Comparison of ENCODE assay signal across 14 mouse cellular contexts in genomic region chr5:149209328-149209727, GRCm38 (mm10). TPM values are rescaled to one million over a fixed set of nuclear protein-coding genes. Genes with fewer than 3 reads are reported as not detected.
A peak's percentile ranks its signal among the peaks of the same experiment; 100 is the strongest.
DNase-seq lines count a peak whose midpoint lies in the region; ATAC-seq lines count a peak whose summit lies in the region.
"Had no signal": no experiment of that assay in that cellular context is flagged by ENCODE, and none has a peak within 500 bp of the region (broad histone marks: within the 10 kb centered on the region; RNA-seq: fewer than 3 reads in every experiment).

No protein-coding gene starts in this region.

- no peak overlapping the region for H3K9ac ChIP-seq in hindbrain, embryonic 13.5 days
- no peak overlapping the region for H3K9ac ChIP-seq in midbrain, embryonic 14.5 days (replicated peaks; ENCODE audit: low read length)
- H3K9ac ChIP-seq: limb, embryonic 12.5 days; stomach, embryonic 15.5 days had no signal

- peaks cover 12% of the 10 kb centered on the region for H3K4me1 ChIP-seq in hindbrain, embryonic 13.5 days (replicated peaks)
- 0 out of 2 replicates have a peak, but pooled peaks cover 9% of the 10 kb centered on the region for H3K4me1 ChIP-seq in midbrain, embryonic 14.5 days (ENCODE audit: control insufficient read depth, insufficient read depth, low read length)
- H3K4me1 ChIP-seq: limb, embryonic 12.5 days; stomach, embryonic 15.5 days had no signal

- intact Hi-C loops in heart, postnatal 14 days (cut with DNase I): no loop called here

- WGBS in hindbrain, embryonic 13.5 days: 11% methylated on average over 8 of the region's 8 CpGs
- WGBS in midbrain, embryonic 14.5 days: 15% methylated on average over 8 of the region's 8 CpGs

- no peak overlapping the region for H3K4me2 ChIP-seq in hindbrain, embryonic 13.5 days
- no peak overlapping the region for H3K4me2 ChIP-seq in midbrain, embryonic 14.5 days (ENCODE audit: low read length)
- H3K4me2 ChIP-seq: limb, embryonic 12.5 days; stomach, embryonic 15.5 days had no signal

- peaks cover 65% of the 10 kb centered on the region for H3K36me3 ChIP-seq in hindbrain, embryonic 13.5 days
- H3K36me3 ChIP-seq in midbrain, embryonic 14.5 days (ENCODE audit: control insufficient read depth, insufficient read depth, low read length): peaks cover 55% of the 10 kb centered on the region

- peak; percentile 69; the same call in 1 of the 2 replicates for ATAC-seq in hindbrain, embryonic 13.5 days (ENCODE audit: low FRiP score)
- peak; percentile 94 for ATAC-seq in midbrain, embryonic 14.5 days (ENCODE audit: low FRiP score, low TSS enrichment)
- no peak for ATAC-seq in monocyte, adult 5-6 weeks (replicated peaks; ENCODE audit: insufficient number of reproducible peaks, low FRiP score, low TSS enrichment, poor library complexity, severe bottlenecking)

- no peaks in the 10 kb centered on the region for H3K27me3 ChIP-seq in hindbrain, embryonic 13.5 days
- no peaks in the 10 kb centered on the region for H3K27me3 ChIP-seq in midbrain, embryonic 14.5 days (ENCODE audit: control insufficient read depth, insufficient read depth, low read length)
- H3K27me3 ChIP-seq: limb, embryonic 12.5 days; stomach, embryonic 15.5 days had no signal

- H3K27ac ChIP-seq in hindbrain, embryonic 13.5 days: no peak overlapping the region
- H3K27ac ChIP-seq in midbrain, embryonic 14.5 days (replicated peaks; ENCODE audit: low read depth, low read length): peak overlapping the region; percentile 38; the same call in 1 of the 2 replicates
- H3K27ac ChIP-seq: limb, embryonic 12.5 days; stomach, embryonic 15.5 days had no signal

- DNase-seq in heart, adult 18-20 months: peak; percentile 18 to 38
- DNase-seq in heart, postnatal 14 days: no peak
- DNase-seq in embryo, embryonic 10 days (ENCODE audit: low spot score): peak; percentile 83
- DNase-seq in midbrain, embryonic 14.5 days: peak; percentile 87
- DNase-seq in frontal cortex, postnatal 36 days (ENCODE audit: low spot score in 2 of 2): no peak
- DNase-seq in left cerebral cortex, adult 8-10 months (ENCODE audit: low spot score in 2 of 2): no peak
- DNase-seq: adrenal gland, postnatal 36 days; cerebellum, postnatal 10 days; gastrocnemius, postnatal 36 days; right cerebral cortex, postnatal 25 days had no signal

- no peak overlapping the region for H3K4me3 ChIP-seq in hindbrain, embryonic 13.5 days
- H3K4me3 ChIP-seq in midbrain, embryonic 14.5 days (replicated peaks; ENCODE audit: low read depth, low read length): no peak overlapping the region
- H3K4me3 ChIP-seq: limb, embryonic 12.5 days; stomach, embryonic 15.5 days had no signal

- H3K9me3 ChIP-seq in hindbrain, embryonic 13.5 days: no peaks in the 10 kb centered on the region
- no peaks in the 10 kb centered on the region for H3K9me3 ChIP-seq in midbrain, embryonic 14.5 days (ENCODE audit: control insufficient read depth, low read length)
- H3K9me3 ChIP-seq: limb, embryonic 12.5 days; stomach, embryonic 15.5 days had no signal

RNA-seq across cellular contexts. Expression of gene Hmgb1, which starts 25.0 kb away (rescaled TPM):
- 100 to 1,000 TPM in 1 of 2 experiments, 10 to 100 TPM in 1; 79.8 to 103 TPM for total RNA-seq in heart, adult 18-20 months (2021)
- total RNA-seq in heart, postnatal 14 days (2021): 100 to 1,000 TPM; 119 to 130 TPM
- 984 and 1,014 TPM in 2 replicates for polyA plus RNA-seq in hindbrain, embryonic 13.5 days (2015; fragmentation: Nextera tagmentation; extraction: Ambion mirVana)
- polyA plus RNA-seq in midbrain, embryonic 14.5 days (2014; fragmentation: Nextera tagmentation; extraction: Ambion mirVana): 869 and 947 TPM in 2 replicates
- total RNA-seq in monocyte, adult 5-6 weeks (2017): 536 to 650 TPM (median 623 TPM) in 3 replicates
- total RNA-seq in left cerebral cortex, adult 8-10 months (2022): 100 to 1,000 TPM; 120 to 137 (median 132) TPM

RNA-seq across cellular contexts. Expression of gene Uspl1, which starts 25.2 kb away (rescaled TPM):
- 10 to 100 TPM; 22.0 to 23.9 TPM for total RNA-seq in heart, adult 18-20 months (2021)
- total RNA-seq in heart, postnatal 14 days (2021): 10 to 100 TPM; 17.6 to 19.6 TPM
- 54.6 and 58.6 TPM in 2 replicates for polyA plus RNA-seq in hindbrain, embryonic 13.5 days (2015; fragmentation: Nextera tagmentation; extraction: Ambion mirVana)
- 61.4 and 65.1 TPM in 2 replicates for polyA plus RNA-seq in midbrain, embryonic 14.5 days (2014; fragmentation: Nextera tagmentation; extraction: Ambion mirVana)
- 55.5 to 70.2 TPM (median 59.1 TPM) in 3 replicates for total RNA-seq in monocyte, adult 5-6 weeks (2017)
- total RNA-seq in left cerebral cortex, adult 8-10 months (2022): 10 to 100 TPM; 39.9 to 45.5 (median 41.6) TPM

RNA-seq across cellular contexts. Expression of gene Alox5ap, which starts 55.2 kb away (rescaled TPM):
- 10 to 100 TPM; 12.6 TPM for total RNA-seq in heart, adult 18-20 months (2021)
- 10 to 100 TPM; 13.2 to 16.8 TPM for total RNA-seq in heart, postnatal 14 days (2021)
- polyA plus RNA-seq in hindbrain, embryonic 13.5 days (2015; fragmentation: Nextera tagmentation; extraction: Ambion mirVana): 9.0 and 11.2 TPM in 2 replicates
- polyA plus RNA-seq in midbrain, embryonic 14.5 days (2014; fragmentation: Nextera tagmentation; extraction: Ambion mirVana): 10.9 and 12.2 TPM in 2 replicates
- 440 to 1,079 TPM (median 1,051 TPM) in 3 replicates for total RNA-seq in monocyte, adult 5-6 weeks (2017)
- total RNA-seq in left cerebral cortex, adult 8-10 months (2022): 10 to 100 TPM in 3 of 4 experiments, 1 to 10 TPM in 1; 6.7 to 14.3 (median 11.2) TPM

Comparison
In these comparisons a context has a peak if more than half of its experiments do, and no peak if none do; other contexts are left out.
1. DNase-seq: peak in heart, adult 18-20 months (2 of 2), embryo, embryonic 10 days (single experiment) and midbrain, embryonic 14.5 days (single experiment); none in heart, postnatal 14 days (0 of 2), frontal cortex, postnatal 36 days (0 of 2) and left cerebral cortex, adult 8-10 months (0 of 2).
2. RNA of gene Alox5ap, which starts 55.2 kb away (total RNA-seq): 440 to 1,079 TPM in monocyte, adult 5-6 weeks; 13.2 to 16.8 TPM in heart, postnatal 14 days, 12.6 TPM in heart, adult 18-20 months and 6.7 to 14.3 TPM in left cerebral cortex, adult 8-10 months; every median in the first group is over 10 times any median in the second.